Mouse (Mus musculus): ENCODE measurements around the gene Lrrd1. TPM values are rescaled to one million over a fixed set of nuclear protein-coding genes. Genes with fewer than 3 reads are reported as not detected.

The Lrrd1 gene
- polyA plus RNA-seq, 1 experiment from 2014 or later: 0.16 TPM

DNA sequence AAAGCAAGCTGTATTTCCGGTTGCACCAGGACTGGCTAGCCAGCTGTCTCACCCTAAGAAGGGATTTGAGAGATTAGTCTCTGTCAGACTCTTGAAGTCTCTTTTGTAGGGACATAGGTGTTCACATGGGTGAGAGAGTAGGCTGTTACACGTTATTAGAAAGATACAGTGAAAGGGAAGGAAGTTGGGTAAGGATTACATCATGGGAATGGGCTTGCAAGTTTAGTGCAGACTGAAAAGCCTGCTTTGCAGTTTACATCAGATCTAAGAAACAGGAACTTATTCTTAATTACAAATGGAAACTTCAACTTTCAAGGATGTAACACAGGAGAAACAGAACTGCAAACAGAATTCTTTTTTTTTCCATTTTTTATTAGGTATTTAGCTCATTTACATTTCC, 60.5 kb downstream of the Lrrd1 start:
- H3K4me1 ChIP-seq (replicated peaks; ENCODE audit: control insufficient read depth, insufficient read depth, low read length): no peaks in the 10 kb centered on the region
- ATAC-seq (replicated peaks; ENCODE audit: low FRiP score) (no peak), DNase-seq (ENCODE audit: low spot score) (no peak)
- no peak overlapping the region for H3K4me2 ChIP-seq (ENCODE audit: low read depth, low read length, severe bottlenecking)
- H3K27me3 ChIP-seq (ENCODE audit: control insufficient read depth, insufficient read depth, low read length): no peaks in the 10 kb centered on the region
- no peak overlapping the region for H3K9ac ChIP-seq (ENCODE audit: low read length)
- WGBS: 65% methylated on average over 2 of the region's 2 CpGs
- H3K4me3 ChIP-seq (ENCODE audit: low read depth, low read length): no peak overlapping the region
- no peaks in the 10 kb centered on the region for H3K9me3 ChIP-seq (ENCODE audit: control insufficient read depth, low read length)
- H3K27ac ChIP-seq (ENCODE audit: low read depth, low read length): no peak overlapping the region
- H3K36me3 ChIP-seq (ENCODE audit: control insufficient read depth, insufficient read depth, low read length): no peaks in the 10 kb centered on the region

Other genes starting within 250 kb of the Lrrd1 start
- 14.0 and 16.6 TPM in 2 replicates for gene Pex1, start 249.1 kb upstream of the Lrrd1 start, polyA plus RNA-seq (2014; fragmentation: Nextera tagmentation; extraction: Ambion mirVana)
- gene Rbm48, start 248.6 kb upstream of the Lrrd1 start, polyA plus RNA-seq (2014; fragmentation: Nextera tagmentation; extraction: Ambion mirVana): 14.3 and 15.9 TPM in 2 replicates
- gene Tmbim7, start 194.0 kb upstream of the Lrrd1 start, polyA plus RNA-seq (2014; fragmentation: Nextera tagmentation; extraction: Ambion mirVana): not detected in 2 replicates
- gene Gatad1, start 188.0 kb upstream of the Lrrd1 start, polyA plus RNA-seq (2014; fragmentation: Nextera tagmentation; extraction: Ambion mirVana): 75.4 and 79.5 TPM in 2 replicates
- gene Ankib1, start 42.2 kb upstream of the Lrrd1 start, polyA plus RNA-seq (2014; fragmentation: Nextera tagmentation; extraction: Ambion mirVana): 17.0 and 18.3 TPM in 2 replicates
- 68.1 and 81.7 TPM in 2 replicates for gene Krit1, start 42.0 kb upstream of the Lrrd1 start, polyA plus RNA-seq (2014; fragmentation: Nextera tagmentation; extraction: Ambion mirVana)
- 9.7 and 9.8 TPM in 2 replicates for gene Mterf1a, start 48.8 kb downstream of the Lrrd1 start, polyA plus RNA-seq (2014; fragmentation: Nextera tagmentation; extraction: Ambion mirVana)
- 181 and 182 TPM in 2 replicates for gene Akap9, start 82.9 kb downstream of the Lrrd1 start, polyA plus RNA-seq (2014; fragmentation: Nextera tagmentation; extraction: Ambion mirVana)